Mouse (Mus musculus) MEL (cell line): ENCODE measurements at regions not wholly inside any gene's neighbourhood (a gene's known extent, or its start where the extent isn't known, plus 50 kb on each side); places are given as distances from the start of the nearest gene placed in this dataset.

Experiments
- CTCF ChIP-seq, 3 experiments: IDR thresholded peaks in 2 of 3; conservative IDR thresholded peaks in 1 of 3; 2 replicates each; pipeline ENCODE4 v1.5.1; 2011 to 2012; ENCODE audit warnings: low read length in 3 of 3, low read depth in 2 of 3, mild to moderate bottlenecking in 2 of 3, improper control_type of control experiment in 1 of 3, inconsistent platforms in 1 of 3, mixed read lengths in 1 of 3, moderate library complexity in 1 of 3; ENCODE audit not compliant: control insufficient read depth in 1 of 3, insufficient read depth in 1 of 3, poor library complexity in 1 of 3, severe bottlenecking in 1 of 3
- ELF1 ChIP-seq: IDR thresholded peaks from 2 replicates; pipeline ENCODE4 v1.6.1; 2014; ENCODE audit warnings: low read depth, mild to moderate bottlenecking, inconsistent platforms, low read length, improper control_type of control experiment, moderate library complexity
- EP300 ChIP-seq, 2 experiments: IDR thresholded peaks; 2 replicates each; pipeline ENCODE4 v1.6.1; 2011; ENCODE audit warnings: improper control_type of control experiment in 2 of 2, low read length in 2 of 2, low read depth in 1 of 2, mild to moderate bottlenecking in 1 of 2
- GABPA ChIP-seq: IDR thresholded peaks from 2 replicates; pipeline ENCODE4 v1.6.1; 2012; ENCODE audit warnings: low read depth, mild to moderate bottlenecking, inconsistent platforms, low read length, improper control_type of control experiment, moderate library complexity
- JUND ChIP-seq: IDR thresholded peaks from 2 replicates; pipeline ENCODE4 v1.6.1; 2011; ENCODE audit warnings: low read depth, mild to moderate bottlenecking, improper control_type of control experiment, low read length
- MEF2A ChIP-seq: IDR thresholded peaks from 2 replicates; pipeline ENCODE4 v1.6.1; 2014; ENCODE audit warnings: low read depth, mild to moderate bottlenecking, inconsistent platforms, low read length, improper control_type of control experiment; ENCODE audit not compliant: poor library complexity, insufficient replicate concordance, severe bottlenecking; ENCODE audit errors: extremely low read depth
- MYC ChIP-seq: IDR thresholded peaks from 2 replicates; pipeline ENCODE4 v1.6.1; 2011; ENCODE audit warnings: low read depth, mild to moderate bottlenecking, low read length, improper control_type of control experiment, moderate library complexity
- POLR2A ChIP-seq, 2 experiments: IDR thresholded peaks; 2 replicates each; pipeline ENCODE4 v1.6.1; 2011 to 2012; ENCODE audit warnings: low read length in 2 of 2, mild to moderate bottlenecking in 2 of 2, control low read depth in 1 of 2, improper control_type of control experiment in 1 of 2, low read depth in 1 of 2, moderate library complexity in 1 of 2; ENCODE audit not compliant: control insufficient read depth in 1 of 2, insufficient read depth in 1 of 2, poor library complexity in 1 of 2
- RAD21 ChIP-seq: IDR thresholded peaks from 2 replicates; pipeline ENCODE4 v1.6.1; 2011; ENCODE audit warnings: mild to moderate bottlenecking, low read depth, low read length, improper control_type of control experiment
- SMC3 ChIP-seq: IDR thresholded peaks from 2 replicates; pipeline ENCODE4 v1.6.1; 2011; ENCODE audit warnings: low read depth, low read length, improper control_type of control experiment
- TAL1 ChIP-seq: IDR thresholded peaks from 2 replicates; pipeline ENCODE4 v1.6.1; 2012; ENCODE audit warnings: mild to moderate bottlenecking, inconsistent platforms, low read length, moderate library complexity, mixed read lengths
- TCF12 ChIP-seq: IDR thresholded peaks from 2 replicates; pipeline ENCODE4 v1.6.1; 2014; ENCODE audit warnings: low read depth, mild to moderate bottlenecking, inconsistent platforms, low read length, improper control_type of control experiment, moderate library complexity
- USF2 ChIP-seq, 2 experiments: IDR thresholded peaks; 2 replicates each; pipeline ENCODE4 v1.6.1; 2011 to 2012; ENCODE audit warnings: improper control_type of control experiment in 2 of 2, low read length in 2 of 2, borderline replicate concordance in 1 of 2, inconsistent platforms in 1 of 2, low read depth in 1 of 2, mild to moderate bottlenecking in 1 of 2; ENCODE audit not compliant: insufficient read depth in 1 of 2
- ZNF384 ChIP-seq: IDR thresholded peaks from 2 replicates; pipeline ENCODE4 v1.6.1; 2012; ENCODE audit warnings: low read depth, mild to moderate bottlenecking, inconsistent platforms, low read length, improper control_type of control experiment

- TF ChIP-seq POLR2A (IDR thresholded peaks at IDR 0.05; ENCODE audit: control insufficient read depth in 1 of 2, insufficient read depth in 1 of 2, low read depth in 1 of 2, low read length in 2 of 2, poor library complexity in 1 of 2): no peak
- no peak for TF ChIP-seq MEF2A
- no peak for TF ChIP-seq TAL1
- TF ChIP-seq SMC3: no peak
- no peak for TF ChIP-seq EP300 (IDR thresholded peaks at IDR 0.05; ENCODE audit: low read depth in 1 of 2, low read length in 2 of 2)
- no peak for TF ChIP-seq TCF12
- TF ChIP-seq ZNF384: no peak
- no peak for TF ChIP-seq CTCF (IDR thresholded peaks at IDR 0.05 in 2 of 3, conservative IDR thresholded peaks at IDR 0.05 in 1 of 3; ENCODE audit: control insufficient read depth in 1 of 3, insufficient read depth in 1 of 3, low read depth in 2 of 3, low read length in 3 of 3, poor library complexity in 1 of 3, severe bottlenecking in 1 of 3)
- TF ChIP-seq ELF1: no peak
- no peak for TF ChIP-seq MYC
- TF ChIP-seq JUND: no peak
- no peak for TF ChIP-seq GABPA
- TF ChIP-seq RAD21: no peak
- no peak for TF ChIP-seq USF2 (IDR thresholded peaks at IDR 0.05; ENCODE audit: borderline replicate concordance in 1 of 2, insufficient read depth in 1 of 2, low read depth in 1 of 2, low read length in 2 of 2)
Observed at GRCm38 (mm10) chr13:102251709-102252108, 441.6 kb upstream of the Cd180 start.
